Mouse (Mus musculus) MEL (cell line): ENCODE results near the gene Dchs2. TPM values are rescaled to one million over a fixed set of nuclear protein-coding genes. Genes with fewer than 3 reads are reported as not detected.

Source experiments
- DNase-seq: peaks from one replicate; pipeline ENCODE4 v3.0.0; 2011; ENCODE audit warnings: low read depth, low spot score
- H3K27ac ChIP-seq: 2 replicates; pipeline ENCODE4 v1.5.1; 2012; ENCODE audit warnings: low read depth, mild to moderate bottlenecking, control low read depth, low read length, moderate library complexity; ENCODE audit not compliant: control insufficient read depth
- H3K27me3 ChIP-seq, 2 experiments: fragments of 150-350 bp in 1 of 2; sonication (generic) in 1 of 2; 2 replicates each; pipeline ENCODE4 v1.6.1; 2012; ENCODE audit warnings: low read length in 2 of 2, mild to moderate bottlenecking in 2 of 2, improper control_type of control experiment in 1 of 2, moderate library complexity in 1 of 2; ENCODE audit not compliant: insufficient read depth in 2 of 2, control insufficient read depth in 1 of 2
- H3K36me3 ChIP-seq, 2 experiments: 2 replicates each; pipeline ENCODE4 v1.6.1; 2012 to 2014; ENCODE audit warnings: low read length in 2 of 2, improper control_type of control experiment in 1 of 2, inconsistent platforms in 1 of 2, mild to moderate bottlenecking in 1 of 2; ENCODE audit not compliant: insufficient read depth in 2 of 2, control insufficient read depth in 1 of 2
- H3K4me1 ChIP-seq, 2 experiments: fragments of 150-350 bp in 1 of 2; sonication (generic) in 1 of 2; 2 replicates each; pipeline ENCODE4 v1.6.1; 2012; ENCODE audit warnings: low read length in 2 of 2, improper control_type of control experiment in 1 of 2, mild to moderate bottlenecking in 1 of 2; ENCODE audit not compliant: insufficient read depth in 2 of 2, control insufficient read depth in 1 of 2
- H3K4me3 ChIP-seq, 2 experiments: fragments of 150-350 bp in 1 of 2; sonication (generic) in 1 of 2; 2 replicates each; pipeline ENCODE4 v1.5.1; 2012; ENCODE audit warnings: low read depth in 2 of 2, low read length in 2 of 2, mild to moderate bottlenecking in 2 of 2, moderate library complexity in 2 of 2, control low read depth in 1 of 2, improper control_type of control experiment in 1 of 2; ENCODE audit not compliant: control insufficient read depth in 1 of 2, insufficient read depth in 1 of 2
- H3K79me2 ChIP-seq: 2 replicates; pipeline ENCODE4 v1.6.1; 2012; ENCODE audit warnings: mild to moderate bottlenecking, low read length, moderate library complexity; ENCODE audit not compliant: control insufficient read depth, poor library complexity, insufficient read depth
- H3K9ac ChIP-seq: 2 replicates; pipeline ENCODE4 v1.6.1; 2012; ENCODE audit warnings: low read depth, mild to moderate bottlenecking, control low read depth, low read length, moderate library complexity; ENCODE audit not compliant: control insufficient read depth, poor library complexity, severe bottlenecking
- H3K9me3 ChIP-seq: fragments of 150-350 bp; sonication (generic); replicated peaks from 2 replicates; pipeline ENCODE4 v1.6.1; 2012; ENCODE audit warnings: mild to moderate bottlenecking, low read length, improper control_type of control experiment, moderate library complexity; ENCODE audit not compliant: insufficient read depth
- CHD1 ChIP-seq: IDR thresholded peaks from 2 replicates; pipeline ENCODE4 v1.6.1; 2012; ENCODE audit warnings: low read depth, mild to moderate bottlenecking, inconsistent platforms, low read length, improper control_type of control experiment
- E2F4 ChIP-seq: IDR thresholded peaks from 2 replicates; pipeline ENCODE4 v1.6.1; 2011; ENCODE audit warnings: low read depth, low read length, improper control_type of control experiment, borderline replicate concordance
- ELF1 ChIP-seq: IDR thresholded peaks from 2 replicates; pipeline ENCODE4 v1.6.1; 2014; ENCODE audit warnings: low read depth, mild to moderate bottlenecking, inconsistent platforms, low read length, improper control_type of control experiment, moderate library complexity
- GABPA ChIP-seq: IDR thresholded peaks from 2 replicates; pipeline ENCODE4 v1.6.1; 2012; ENCODE audit warnings: low read depth, mild to moderate bottlenecking, inconsistent platforms, low read length, improper control_type of control experiment, moderate library complexity
- GATA1 ChIP-seq: IDR thresholded peaks from 2 replicates; pipeline ENCODE4 v1.6.1; 2011; ENCODE audit warnings: low read depth, low read length, improper control_type of control experiment
- JUND ChIP-seq: IDR thresholded peaks from 2 replicates; pipeline ENCODE4 v1.6.1; 2011; ENCODE audit warnings: low read depth, mild to moderate bottlenecking, improper control_type of control experiment, low read length
- KAT2A ChIP-seq: conservative IDR thresholded peaks from 2 replicates; pipeline ENCODE4 v1.6.1; 2012; ENCODE audit warnings: low read depth, low read length, improper control_type of control experiment, inconsistent platforms
- MAFK ChIP-seq: IDR thresholded peaks from 2 replicates; pipeline ENCODE4 v1.6.1; 2011; ENCODE audit warnings: low read depth, mild to moderate bottlenecking, low read length, improper control_type of control experiment, borderline replicate concordance
- MAX ChIP-seq: IDR thresholded peaks from 2 replicates; pipeline ENCODE4 v1.6.1; 2011; ENCODE audit warnings: low read length, improper control_type of control experiment
- MXI1 ChIP-seq: IDR thresholded peaks from 2 replicates; pipeline ENCODE4 v1.6.1; 2011; ENCODE audit warnings: mild to moderate bottlenecking, low read depth, low read length, improper control_type of control experiment
- MYC ChIP-seq: IDR thresholded peaks from 2 replicates; pipeline ENCODE4 v1.6.1; 2011; ENCODE audit warnings: low read depth, mild to moderate bottlenecking, low read length, improper control_type of control experiment, moderate library complexity
- NELFE ChIP-seq: IDR thresholded peaks from 2 replicates; pipeline ENCODE4 v1.6.1; 2011; ENCODE audit warnings: low read depth, low read length, improper control_type of control experiment
- NRF1 ChIP-seq: IDR thresholded peaks from 2 replicates; pipeline ENCODE4 v1.6.1; 2014; ENCODE audit warnings: low read depth, mild to moderate bottlenecking, inconsistent platforms, low read length, improper control_type of control experiment, moderate library complexity; ENCODE audit not compliant: poor library complexity, insufficient read depth, severe bottlenecking
- POLR2A ChIP-seq, 2 experiments: IDR thresholded peaks; 2 replicates each; pipeline ENCODE4 v1.6.1; 2011 to 2012; ENCODE audit warnings: low read length in 2 of 2, mild to moderate bottlenecking in 2 of 2, control low read depth in 1 of 2, improper control_type of control experiment in 1 of 2, low read depth in 1 of 2, moderate library complexity in 1 of 2; ENCODE audit not compliant: control insufficient read depth in 1 of 2, insufficient read depth in 1 of 2, poor library complexity in 1 of 2
- POLR2AphosphoS2 ChIP-seq: IDR thresholded peaks from 2 replicates; pipeline ENCODE4 v1.6.1; 2011; ENCODE audit warnings: low read length, improper control_type of control experiment
- RAD21 ChIP-seq: IDR thresholded peaks from 2 replicates; pipeline ENCODE4 v1.6.1; 2011; ENCODE audit warnings: mild to moderate bottlenecking, low read depth, low read length, improper control_type of control experiment
- RCOR1 ChIP-seq: IDR thresholded peaks from 2 replicates; pipeline ENCODE4 v1.6.1; 2012; ENCODE audit warnings: low read depth, mild to moderate bottlenecking, inconsistent platforms, low read length, improper control_type of control experiment
- SMC3 ChIP-seq: IDR thresholded peaks from 2 replicates; pipeline ENCODE4 v1.6.1; 2011; ENCODE audit warnings: low read depth, low read length, improper control_type of control experiment
- TAL1 ChIP-seq: IDR thresholded peaks from 2 replicates; pipeline ENCODE4 v1.6.1; 2012; ENCODE audit warnings: mild to moderate bottlenecking, inconsistent platforms, low read length, moderate library complexity, mixed read lengths
- TCF12 ChIP-seq: IDR thresholded peaks from 2 replicates; pipeline ENCODE4 v1.6.1; 2014; ENCODE audit warnings: low read depth, mild to moderate bottlenecking, inconsistent platforms, low read length, improper control_type of control experiment, moderate library complexity
- USF1 ChIP-seq: IDR thresholded peaks from 2 replicates; pipeline ENCODE4 v1.6.1; 2014; ENCODE audit warnings: low read depth, mild to moderate bottlenecking, inconsistent platforms, low read length, improper control_type of control experiment, moderate library complexity
- ZC3H11A ChIP-seq: IDR thresholded peaks from 2 replicates; pipeline ENCODE4 v1.6.1; 2012; ENCODE audit warnings: low read depth, mild to moderate bottlenecking, inconsistent platforms, low read length, improper control_type of control experiment
- ZMIZ1 ChIP-seq: IDR thresholded peaks from 2 replicates; pipeline ENCODE4 v1.6.1; 2012; ENCODE audit warnings: low read depth, mild to moderate bottlenecking, inconsistent platforms, low read length, improper control_type of control experiment, moderate library complexity
- polyA plus RNA-seq, 2 experiments: library from polyadenylated mRNA; stranded (reverse) in 1 of 2; unstranded in 1 of 2; fragments of >175 nt in 1 of 2; fragments of >200 nt in 1 of 2; gene quantifications; 2 replicates each; pipeline versions ENCODE4 v1.2.1 to v1.2.4; 2012; ENCODE audit warnings: low replicate concordance in 2 of 2, low read depth in 1 of 2; ENCODE audit not compliant: insufficient read length in 2 of 2, insufficient read depth in 1 of 2, missing spikeins in 1 of 2
- total RNA-seq: library from RNA; depleted of rRNA; stranded (reverse); fragments of 300-350 nt; gene quantifications from 2 replicates; pipeline ENCODE4 v1.2.3, GENCODE M21; 2012

The Dchs2 gene
- total and polyA plus RNA-seq, 3 experiments: not detected

DNA sequence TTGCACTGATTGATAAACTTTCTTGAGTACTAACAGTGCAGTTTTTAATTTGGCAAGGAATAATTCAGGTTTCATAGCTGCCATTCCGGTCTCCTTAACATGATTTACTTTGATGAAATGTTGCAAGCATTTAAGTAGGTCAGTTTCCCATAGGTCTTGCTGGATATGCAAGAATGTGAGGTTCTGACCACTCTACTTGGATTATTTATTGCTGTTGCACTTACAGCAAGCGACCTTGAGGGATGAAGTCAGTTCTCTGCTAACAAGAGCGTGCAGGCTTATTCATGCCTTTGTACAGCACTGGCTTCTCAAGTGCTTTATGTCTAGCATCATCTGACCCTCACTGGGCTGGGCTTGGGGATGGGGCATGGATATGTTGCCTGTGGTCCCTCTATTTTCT lies 35.9 kb downstream of the Dchs2 start:
- Histone ChIP-seq H3K27me3 (no peaks in the 10 kb centered on the region), H3K36me3 (no peaks in the 10 kb centered on the region), H3K4me3 (no peak overlapping the region), H3K9ac (no peak overlapping the region), H3K9me3 (no peaks in the 10 kb centered on the region), H3K27ac (no peak overlapping the region), H3K79me2 (no peaks in the 10 kb centered on the region), H3K4me1 (no peaks in the 10 kb centered on the region)
- DNase-seq: no peak
- TF ChIP-seq NELFE: no peak
- no peak for TF ChIP-seq POLR2A (IDR thresholded peaks at IDR 0.05; ENCODE audit: control insufficient read depth in 1 of 2, insufficient read depth in 1 of 2, low read depth in 1 of 2, low read length in 2 of 2, poor library complexity in 1 of 2)
- no peak for TF ChIP-seq MXI1
- no peak for TF ChIP-seq MAX
- no peak for TF ChIP-seq GATA1
- TF ChIP-seq JUND: no peak

- Histone ChIP-seq H3K9ac (no peak overlapping the region), H3K27me3 (no peaks in the 10 kb centered on the region), H3K9me3 (no peaks in the 10 kb centered on the region), H3K4me1 (no peaks in the 10 kb centered on the region), H3K36me3 (no peaks in the 10 kb centered on the region), H3K4me3 (no peak overlapping the region), H3K79me2 (no peaks in the 10 kb centered on the region), H3K27ac (no peak overlapping the region)
- no peak for DNase-seq
- TF ChIP-seq SMC3: no peak
- no peak for TF ChIP-seq NRF1
- TF ChIP-seq KAT2A: no peak
- no peak for TF ChIP-seq MAFK
- TF ChIP-seq RAD21: no peak
- TF ChIP-seq USF1: no peak
- TF ChIP-seq JUND: no peak
- no peak for TF ChIP-seq ZMIZ1
- no peak for TF ChIP-seq E2F4
- TF ChIP-seq MXI1: no peak
- TF ChIP-seq MYC: no peak
- TF ChIP-seq GATA1: no peak
- no peak for TF ChIP-seq TAL1
- TF ChIP-seq POLR2AphosphoS2: no peak
- no peak for TF ChIP-seq ZC3H11A
- no peak for TF ChIP-seq RCOR1
- no peak for TF ChIP-seq ELF1
- no peak for TF ChIP-seq CHD1
- no peak for TF ChIP-seq TCF12
- TF ChIP-seq GABPA: no peak
Observed at GRCm38 (mm10) chr3:83185527-83185926, 57.8 kb downstream of the Dchs2 start.
